Mouse (Mus musculus) NIH3T3 (cell line): Measurements from ENCODE around the gene Mllt10.

Experiments used
- DNase-seq: peaks from one replicate; pipeline ENCODE4 v3.0.0-alpha.2; 2012; ENCODE audit warnings: low read depth

The Mllt10 gene

GRCm38 (mm10) chr2:18034371-18035250 lies 20.4 kb upstream of the Mllt10 start:
- no peak for DNase-seq

GRCm38 (mm10) chr2:18037491-18037890 lies 17.5 kb upstream of the Mllt10 start, which contains the start of gene A930004D18Rik:
Gene A930004D18Rik, minus strand, starts transcription at chr2:18037737.
- DNase-seq: no peak

- no peak for DNase-seq
Measured at GRCm38 (mm10) chr2:18038141-18038752, 16.8 kb upstream of the Mllt10 start.

GRCm38 (mm10) chr2:18038895-18039371 lies 16.1 kb upstream of the Mllt10 start:
- DNase-seq: no peak

GRCm38 (mm10) chr2:18039566-18040290 lies 15.3 kb upstream of the Mllt10 start:
- no peak for DNase-seq

GRCm38 (mm10) chr2:18040347-18041160 lies 14.5 kb upstream of the Mllt10 start:
- DNase-seq: no peak

GRCm38 (mm10) chr2:18041199-18041885 lies 13.7 kb upstream of the Mllt10 start:
- no peak for DNase-seq

GRCm38 (mm10) chr2:18045143-18045780 lies 9.8 kb upstream of the Mllt10 start:
- DNase-seq: no peak

- no peak for DNase-seq
Measured at GRCm38 (mm10) chr2:18045781-18046181, 9.3 kb upstream of the Mllt10 start.

- DNase-seq: no peak
Measured at GRCm38 (mm10) chr2:18046186-18046585, 8.9 kb upstream of the Mllt10 start.

- peak; percentile 81 for DNase-seq
Measured at GRCm38 (mm10) chr2:18046758-18047645, 8.0 kb upstream of the Mllt10 start.

GRCm38 (mm10) chr2:18047646-18048452 lies 7.2 kb upstream of the Mllt10 start:
- DNase-seq: peak; percentile 85

- no peak for DNase-seq
Measured at GRCm38 (mm10) chr2:18048453-18049075, 6.5 kb upstream of the Mllt10 start, which contains the start of gene Skida1. Gene Skida1, minus strand, starts transcription at chr2:18049051.

GRCm38 (mm10) chr2:18049279-18049821 lies 5.7 kb upstream of the Mllt10 start:
- no peak for DNase-seq

- DNase-seq: no peak
Measured at GRCm38 (mm10) chr2:18050018-18050417, 5.0 kb upstream of the Mllt10 start.

GRCm38 (mm10) chr2:18050541-18050985 lies 4.5 kb upstream of the Mllt10 start:
- peak; percentile 38 for DNase-seq

- no peak for DNase-seq
Measured at GRCm38 (mm10) chr2:18051026-18051830, 3.8 kb upstream of the Mllt10 start.
